Mouse (Mus musculus) effector memory CD4-positive, alpha-beta T cell, adult 7 months (primary cell): Measurements from ENCODE around the gene Tnpo1. TPM values are rescaled to one million over a fixed set of nuclear protein-coding genes. Genes with fewer than 3 reads are reported as not detected.

Source experiments
- polyA plus RNA-seq: library from polyadenylated mRNA; unstranded; fragments of 100-300 nt; shearing (Covaris generic); gene quantifications from one replicate; pipeline ENCODE4 v1.2.1, GENCODE M21; 2017

Gene Tnpo1
- 63.2 TPM for polyA plus RNA-seq

DNA sequence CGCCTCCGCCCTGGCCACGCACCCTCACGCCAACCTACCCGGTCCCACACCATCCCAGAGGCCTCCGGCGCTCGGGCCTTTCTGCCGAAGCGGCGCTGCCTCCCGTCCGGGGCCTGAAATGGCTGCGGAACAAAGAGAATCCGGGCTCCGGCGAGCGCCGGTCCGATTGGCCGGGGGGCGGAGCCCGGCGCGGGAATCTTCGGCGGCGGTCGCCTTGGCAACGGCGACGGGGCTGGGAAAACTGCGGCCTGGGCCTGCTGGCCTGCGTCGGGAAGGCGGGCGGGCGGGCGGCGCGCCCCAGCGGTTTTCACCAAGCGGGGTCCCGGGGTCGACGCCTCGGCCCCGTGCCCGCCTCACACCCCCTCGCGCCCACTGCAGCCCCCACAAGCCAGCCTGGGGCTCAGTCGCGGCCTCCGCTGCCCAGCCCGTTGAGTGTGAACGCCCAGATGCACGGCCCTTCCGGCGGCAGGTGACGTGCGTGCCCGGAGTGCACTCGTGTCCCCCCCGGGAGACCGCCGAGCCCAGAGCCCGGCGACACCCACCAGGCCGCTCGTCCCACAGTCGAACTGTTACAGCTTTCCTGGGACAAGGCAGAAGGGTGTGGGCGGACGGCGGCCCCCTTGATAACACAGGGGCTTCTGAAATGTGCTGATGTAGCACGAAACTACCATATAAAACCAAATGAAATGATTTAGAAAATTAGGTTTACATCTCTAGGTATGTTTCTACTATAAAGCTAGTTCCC is at the start of gene Tnpo1:
Tnpo1 (minus strand) TSS at position 172 of the 745 bp plus-strand sequence.

DNA sequence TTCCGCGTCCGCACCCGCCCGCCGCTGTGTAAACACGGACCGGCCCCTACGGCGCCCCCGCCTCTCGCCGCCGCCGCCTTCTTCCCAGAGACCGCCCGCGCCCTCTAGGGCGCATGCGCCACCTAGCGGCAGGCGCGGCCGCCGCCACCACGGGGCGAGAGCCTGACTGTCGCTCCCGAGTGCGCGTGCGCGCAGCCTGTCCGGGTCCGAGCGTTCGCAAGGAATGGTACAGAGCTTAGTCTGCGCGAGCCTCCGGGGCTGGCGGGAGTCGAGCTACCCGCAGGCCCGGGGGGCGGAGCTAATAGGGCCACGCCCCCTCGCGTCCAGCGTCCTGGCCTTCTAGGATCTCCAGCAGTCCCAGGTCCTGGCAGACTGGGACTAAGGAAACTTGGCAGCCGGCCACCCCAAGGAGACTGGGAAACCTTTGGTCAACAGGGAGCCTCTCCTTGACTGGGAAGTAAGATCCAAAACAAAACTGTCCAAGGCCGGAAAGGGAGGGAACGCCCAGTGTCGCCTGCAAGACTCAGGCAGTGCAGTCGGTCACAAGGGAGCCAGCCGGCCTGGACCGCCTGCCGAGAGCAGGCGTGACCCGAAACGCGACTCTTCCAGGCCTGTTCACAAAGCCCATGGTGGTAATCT is 110.9 kb downstream of the Tnpo1 start, which contains the start of gene Fcho2:
Fcho2 (minus strand) TSS at position 303 of the 639 bp plus-strand sequence.

Other genes starting within 250 kb of the Tnpo1 start
- 1.4 TPM for gene Tmem171, start 231.6 kb downstream of the Tnpo1 start, polyA plus RNA-seq
- gene Fcho2, start 110.9 kb downstream of the Tnpo1 start, polyA plus RNA-seq = 76.6 TPM
- gene 1700024P04Rik, start 58.2 kb upstream of the Tnpo1 start, polyA plus RNA-seq = not detected